Mouse (Mus musculus) right cerebral cortex, postnatal 10 days (tissue): ENCODE results near the gene Chmp3.

ENCODE experiments used
- DNase-seq, 2 experiments: peaks; one replicate each; pipeline ENCODE4 v3.0.0; 2021; ENCODE audit warnings: low spot score in 2 of 2

Chmp3 gene

GRCm38 (mm10) chr6:71543686-71544499, at the start of gene Chmp3:
TSS of gene Chmp3 (plus strand) at chr6:71543797.
- DNase-seq: peak; percentile 96 to 97

DNA sequence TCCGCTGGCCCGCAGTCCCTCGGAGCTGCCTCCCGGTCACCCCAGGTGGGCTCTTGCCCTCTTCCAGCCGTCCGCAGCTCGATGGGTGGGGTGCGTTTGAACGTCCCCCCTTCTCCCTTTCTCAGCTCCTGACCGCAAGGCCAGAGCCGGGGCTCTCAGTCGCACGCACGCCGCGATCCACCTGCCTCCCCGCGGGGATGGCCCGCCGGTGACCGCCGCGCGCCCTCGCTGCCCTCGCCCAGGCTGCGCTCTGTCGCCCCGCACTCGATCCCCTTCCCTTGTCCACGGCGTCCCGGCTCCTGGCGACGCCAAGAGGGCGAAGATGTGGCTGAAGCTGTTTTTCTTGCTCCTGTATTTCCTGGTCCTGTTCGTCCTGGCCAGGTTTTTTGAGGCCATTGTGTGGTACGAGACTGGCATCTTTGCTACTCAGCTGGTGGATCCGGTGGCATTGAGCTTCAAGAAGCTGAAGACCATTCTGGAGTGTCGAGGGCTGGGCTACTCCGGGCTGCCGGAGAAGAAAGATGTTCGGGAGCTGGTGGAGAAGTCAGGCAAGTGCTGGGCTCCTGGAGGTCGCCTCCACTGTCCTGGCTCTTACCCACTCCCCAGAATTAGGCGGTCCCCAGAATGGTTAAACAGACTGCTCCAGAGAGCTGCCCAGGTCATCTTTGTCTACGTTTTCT, 49.1 kb upstream of the Chmp3 start:
- DNase-seq: peak; percentile 51 to 64

DNA sequence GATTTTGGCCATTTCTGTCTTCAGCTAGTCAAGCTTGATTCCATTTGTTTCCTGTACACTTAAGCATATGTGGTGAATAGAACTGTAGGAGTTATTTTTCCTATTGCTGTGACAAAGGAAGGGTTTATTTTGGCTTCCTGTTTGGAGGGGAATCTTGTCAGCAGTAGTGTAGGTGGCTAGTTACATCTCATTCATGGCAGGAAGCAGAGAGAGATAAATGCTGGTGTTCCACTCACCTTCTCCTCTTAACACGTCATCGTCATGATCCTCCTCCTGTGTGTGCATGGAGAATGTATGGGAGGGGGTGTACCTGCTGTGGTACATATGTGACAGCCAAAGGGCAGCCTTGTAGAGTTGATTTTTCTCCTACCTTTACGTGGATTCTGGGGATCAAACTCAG, 43.0 kb upstream of the Chmp3 start:
- no peak for DNase-seq

GRCm38 (mm10) chr6:71503001-71503400, 40.6 kb upstream of the Chmp3 start:
- no peak for DNase-seq

GRCm38 (mm10) chr6:71503670-71504069, 39.9 kb upstream of the Chmp3 start:
- DNase-seq: no peak

DNA sequence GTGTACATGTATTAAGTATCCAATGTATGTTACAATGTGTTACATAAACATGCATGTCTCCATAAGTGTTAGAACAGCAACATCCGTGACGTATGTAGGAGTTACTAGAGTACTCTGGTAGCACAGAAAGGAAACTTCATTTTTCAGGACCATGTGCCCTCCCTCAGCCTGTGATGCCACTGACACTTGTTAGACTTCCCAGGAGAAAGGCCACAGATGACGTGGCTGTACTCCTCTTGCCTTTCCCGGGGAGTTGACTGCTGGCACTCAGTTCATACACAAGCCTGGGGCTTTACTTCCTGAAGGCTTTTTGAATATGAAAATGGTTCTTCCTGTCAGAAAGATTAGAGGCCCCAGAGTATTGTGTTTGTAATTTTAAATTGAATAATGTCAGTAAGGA, 39.5 kb upstream of the Chmp3 start:
- DNase-seq: no peak

DNA sequence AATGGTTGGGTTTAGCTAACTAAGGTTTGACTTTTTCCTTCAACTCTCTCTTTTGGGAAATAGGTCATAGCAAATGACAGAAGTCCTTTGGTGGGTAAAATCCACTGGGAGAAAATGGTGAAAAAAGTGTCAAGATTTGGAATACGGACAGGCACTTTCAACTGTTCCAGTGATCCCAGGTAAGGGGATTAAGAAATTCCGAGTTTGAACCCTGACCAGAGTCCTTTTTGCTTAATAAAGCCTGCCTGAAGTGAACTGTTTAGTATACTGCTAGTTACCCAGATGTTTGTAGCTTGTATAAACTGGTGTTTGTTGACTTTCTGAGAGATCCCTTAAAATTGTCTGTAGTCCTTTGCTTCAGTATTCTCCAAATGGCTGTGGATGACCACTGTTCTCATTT, 37.9 kb upstream of the Chmp3 start:
- DNase-seq: no peak

DNA sequence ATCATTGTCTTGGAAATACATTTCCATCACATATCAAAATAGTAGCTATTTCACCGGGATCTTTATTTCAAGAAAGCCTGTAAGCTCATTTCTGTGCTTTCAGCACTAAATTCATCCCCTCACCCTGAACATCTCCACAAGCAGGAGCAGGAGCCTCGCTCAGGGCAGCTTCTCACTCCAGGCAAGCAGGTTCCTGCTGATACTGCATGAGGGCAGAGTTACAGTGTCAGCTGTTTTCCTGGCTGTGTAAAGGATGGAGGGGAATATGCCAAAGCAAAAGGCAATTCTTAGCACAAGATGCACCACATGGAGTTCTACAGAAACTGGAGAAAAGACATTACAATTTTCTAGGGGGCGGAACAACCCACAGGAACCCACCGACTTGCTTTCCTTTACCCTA, 24.1 kb upstream of the Chmp3 start:
- no peak for DNase-seq

DNA sequence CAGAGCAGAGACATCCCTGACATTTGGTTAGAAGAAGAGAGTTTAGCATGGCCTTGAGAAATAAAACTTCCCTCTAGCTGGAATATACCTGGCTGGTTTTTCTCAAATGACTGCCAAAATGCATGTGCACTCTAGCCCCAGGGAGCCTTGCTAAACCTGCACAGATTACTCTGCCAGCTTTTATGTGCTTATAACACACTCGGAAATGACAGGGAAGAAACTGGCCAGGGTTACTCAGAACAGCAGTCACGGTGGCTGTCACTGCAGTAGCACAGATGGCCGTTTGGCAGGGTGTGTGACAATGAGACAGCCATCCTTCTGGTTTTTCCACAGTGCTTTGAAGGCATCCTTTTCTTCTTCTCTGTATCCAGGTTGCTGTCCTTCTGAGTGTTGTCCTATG, 18.0 kb upstream of the Chmp3 start:
- DNase-seq: peak; percentile 48 to 64

DNA sequence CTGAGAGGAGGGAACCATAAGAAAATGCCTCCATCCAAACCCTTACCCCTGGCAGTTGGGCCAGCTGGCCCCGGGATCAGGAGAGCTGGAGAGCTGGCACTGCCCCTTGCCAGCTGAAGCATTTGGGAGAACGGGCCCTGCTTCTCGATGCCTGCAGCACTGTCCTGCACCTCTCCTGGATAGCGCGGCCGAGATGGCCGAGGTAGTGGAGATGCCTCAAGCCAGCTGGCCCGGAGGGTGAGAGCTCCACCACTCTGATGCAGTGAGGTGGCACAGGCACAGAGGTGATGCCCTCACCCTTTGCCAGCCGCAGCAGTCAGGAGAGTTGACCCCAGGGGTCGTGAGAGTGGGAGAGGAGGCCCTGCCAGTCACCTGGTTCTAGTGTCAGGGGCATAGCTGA, 16.5 kb upstream of the Chmp3 start:
- DNase-seq: no peak

- DNase-seq: no peak
Observed at GRCm38 (mm10) chr6:71527826-71528225, 15.8 kb upstream of the Chmp3 start.

- no peak for DNase-seq
Observed at GRCm38 (mm10) chr6:71530176-71530575, 13.4 kb upstream of the Chmp3 start.

DNA sequence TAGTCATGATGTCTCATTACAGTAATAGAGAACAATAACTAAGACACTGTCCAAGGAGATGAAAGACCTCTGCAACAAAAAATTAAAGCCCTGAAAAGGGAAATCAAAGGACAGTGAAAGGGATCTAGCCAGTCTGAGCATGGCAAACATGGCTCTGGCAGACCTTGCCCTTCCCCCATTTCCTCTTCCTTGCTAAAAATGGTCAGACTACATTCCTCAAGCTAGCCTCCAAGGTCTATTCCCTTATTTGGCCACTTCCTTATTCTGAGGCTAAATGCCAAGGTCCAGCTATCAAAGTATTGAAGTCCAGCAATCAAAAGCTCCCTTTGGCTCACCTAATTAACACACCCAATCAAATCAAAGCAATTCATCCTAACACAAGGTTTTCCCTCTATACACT, 6.3 kb upstream of the Chmp3 start:
- no peak for DNase-seq

GRCm38 (mm10) chr6:71555507-71555951, 11.9 kb downstream of the Chmp3 start:
- no peak for DNase-seq

DNA sequence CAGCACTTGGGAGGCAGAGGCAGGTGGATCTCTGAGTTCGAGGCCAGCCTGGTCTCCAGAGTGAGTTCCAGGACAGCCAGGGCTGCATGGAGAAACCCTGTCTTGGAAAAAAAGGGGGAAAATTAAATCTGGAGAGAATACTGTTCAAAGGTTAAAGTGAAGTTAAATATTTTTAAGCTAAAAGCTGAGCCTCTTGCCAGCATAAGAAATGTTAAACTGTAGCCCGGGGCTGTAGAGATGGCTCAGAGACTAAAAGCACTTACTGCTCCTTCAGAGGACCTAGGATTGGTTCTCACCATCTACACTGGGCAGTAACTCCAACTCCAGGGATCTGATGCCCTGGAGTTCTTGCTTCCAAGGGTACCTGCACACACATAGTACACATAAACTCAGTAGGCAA, 13.2 kb downstream of the Chmp3 start:
- no peak for DNase-seq

DNA sequence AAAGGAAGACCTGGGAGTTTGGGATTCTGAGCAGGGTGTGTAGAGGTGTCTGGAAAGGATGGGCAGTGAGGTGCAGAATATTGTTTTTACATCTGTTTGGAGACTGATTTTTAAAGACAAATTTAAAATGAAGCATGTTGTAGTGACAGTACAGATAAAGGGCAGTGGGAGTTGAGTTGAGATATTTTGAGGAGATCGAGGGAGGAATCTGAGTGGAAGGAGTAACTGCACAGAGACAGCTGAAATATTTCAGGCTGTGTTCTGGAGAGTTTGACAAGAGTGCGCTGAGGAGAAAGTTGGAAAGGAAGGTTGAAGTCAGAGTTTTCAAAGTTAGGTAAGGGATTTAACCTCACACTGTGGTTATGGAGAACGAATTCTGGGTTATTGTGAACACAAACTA, 25.0 kb downstream of the Chmp3 start:
- no peak for DNase-seq

DNA sequence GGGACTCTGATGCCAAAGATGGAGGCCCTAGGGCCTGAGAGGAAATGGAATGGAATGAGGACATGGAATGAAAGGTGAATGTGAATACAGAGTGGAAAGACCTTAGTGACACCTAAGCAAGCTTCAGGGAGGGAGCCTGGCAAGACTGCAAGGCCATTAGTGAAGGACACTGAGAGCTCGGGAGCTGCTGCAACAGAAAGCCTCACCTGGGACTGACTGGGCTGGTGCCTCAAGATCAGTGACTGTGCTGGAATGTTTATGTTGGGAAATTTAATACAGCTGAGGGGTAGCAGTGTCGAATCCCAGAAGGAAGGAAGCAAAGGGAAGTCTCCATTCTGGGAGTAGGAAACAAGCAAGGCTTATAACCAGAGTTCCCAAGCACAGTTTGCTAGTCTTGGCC, 25.4 kb downstream of the Chmp3 start:
- no peak for DNase-seq

DNA sequence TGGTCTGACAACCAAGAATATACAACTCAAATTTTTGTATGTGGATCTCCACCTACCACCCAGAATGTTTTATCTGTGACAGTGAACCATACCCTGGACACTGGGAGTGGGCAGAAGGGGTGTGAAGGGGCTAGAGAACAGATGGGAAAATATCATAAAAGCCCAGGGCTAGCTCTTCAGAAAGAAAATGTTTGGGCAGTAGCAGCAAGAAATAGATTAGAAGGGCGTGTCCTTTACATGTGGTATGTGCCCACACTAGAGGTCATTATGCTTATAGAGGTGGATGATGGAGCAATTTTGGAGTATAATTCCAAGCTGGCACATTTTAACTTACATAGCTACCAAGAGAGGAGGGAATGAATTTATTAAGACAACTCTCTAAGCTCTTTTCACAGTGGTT, 31.8 kb downstream of the Chmp3 start:
- no peak for DNase-seq

GRCm38 (mm10) chr6:71579478-71579877, 35.9 kb downstream of the Chmp3 start:
- DNase-seq: no peak

GRCm38 (mm10) chr6:71583198-71583597, 39.6 kb downstream of the Chmp3 start:
- DNase-seq: no peak

GRCm38 (mm10) chr6:71589401-71589800, 45.8 kb downstream of the Chmp3 start:
- DNase-seq: no peak

DNA sequence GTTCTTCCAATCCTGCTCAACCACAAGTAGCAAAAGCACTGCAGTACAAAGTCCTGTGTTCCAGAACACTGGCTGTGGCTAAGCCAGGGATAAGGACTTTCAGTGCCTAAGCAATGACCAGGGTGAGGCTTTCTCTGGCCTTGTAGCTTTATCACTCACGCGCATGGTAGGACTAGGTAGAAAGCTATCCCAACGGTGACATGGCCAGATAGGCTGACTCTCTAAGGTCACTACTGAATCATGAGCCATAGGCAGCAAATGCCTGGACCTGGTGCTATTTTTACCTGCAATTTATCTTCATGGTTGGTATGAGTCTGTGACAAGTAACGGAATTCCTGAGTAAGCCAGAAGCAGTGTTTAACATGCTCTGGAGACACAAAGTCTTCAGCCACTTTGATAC, 46.6 kb downstream of the Chmp3 start:
- DNase-seq: no peak

GRCm38 (mm10) chr6:71607756-71608155, 64.2 kb downstream of the Chmp3 start:
- DNase-seq: no peak
